Mouse (Mus musculus) thymus, postnatal 10 days (tissue): ENCODE data around the gene Noxo1.
"Not testable (repeated sequence)": the region's sequence is repeated elsewhere in the genome, so short reads cannot be mapped to it uniquely, and the experiment has no call there.

Experiments
- DNase-seq, 2 experiments: peaks; one replicate each; pipeline ENCODE4 v3.0.0; 2021; ENCODE audit warnings: low spot score in 2 of 2

Noxo1 gene

DNA sequence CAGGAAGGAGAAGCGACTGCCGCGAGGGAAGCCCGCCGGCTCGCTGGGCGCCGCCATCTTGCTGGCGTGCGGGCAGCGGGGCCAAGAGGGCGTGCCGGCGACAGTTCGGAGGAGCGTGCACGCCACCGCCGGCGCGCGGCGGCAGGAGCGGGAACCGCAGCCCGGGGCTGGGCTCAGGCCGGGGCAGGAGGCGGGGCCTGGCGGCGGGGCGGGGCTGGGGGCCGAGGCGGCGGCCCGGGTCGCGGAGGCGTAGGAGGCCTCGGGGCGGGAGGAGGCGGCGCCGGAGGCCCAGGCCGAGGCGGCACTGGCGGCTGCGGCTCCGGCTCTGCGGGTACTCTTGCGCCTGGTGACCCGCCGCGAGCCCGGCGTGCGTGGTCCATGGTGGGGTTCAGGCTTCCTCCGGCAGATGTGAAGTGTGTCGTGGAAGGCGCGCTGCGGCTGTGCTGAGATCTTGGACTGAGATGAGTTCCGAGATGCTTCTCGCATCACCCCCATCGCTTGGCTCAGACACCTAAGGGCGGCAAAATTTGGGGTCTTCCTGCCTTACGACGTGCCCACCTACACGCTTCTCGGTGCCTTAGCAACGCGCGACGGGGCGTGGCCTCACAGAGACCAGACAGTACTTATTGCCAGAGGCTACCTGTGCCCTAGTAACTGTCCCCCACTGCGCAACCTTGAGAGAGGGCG lies at the start of gene Noxo1, which contains the start of gene Gfer:
Noxo1 (plus strand) TSS at position 224 of the 687 bp plus-strand sequence.
Gfer (minus strand) TSS at position 146 of the 687 bp plus-strand sequence.
- DNase-seq: peak; percentile 71 to 84

GRCm38 (mm10) chr17:24646381-24646780 lies 49.7 kb upstream of the Noxo1 start:
- no peak for DNase-seq

DNA sequence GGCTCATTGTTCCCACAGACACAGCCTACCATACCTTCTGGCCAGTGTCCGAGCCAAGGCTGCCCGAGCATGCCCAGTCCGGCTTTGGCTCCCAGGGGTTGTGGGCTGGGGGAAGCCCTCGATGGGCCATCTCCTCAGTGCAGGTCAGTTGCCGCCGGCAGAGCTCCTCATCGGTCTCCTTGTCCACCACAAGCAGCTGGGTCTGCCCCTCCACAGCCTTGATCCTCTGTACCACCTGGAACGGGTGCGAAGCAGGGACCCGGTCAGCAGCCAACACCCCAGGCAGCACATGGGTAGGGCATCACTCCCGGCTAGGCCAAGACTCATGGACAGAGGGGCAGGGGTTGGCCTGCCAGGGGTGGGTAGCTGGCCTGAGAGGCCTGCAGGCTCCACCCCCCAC lies 48.5 kb upstream of the Noxo1 start:
- DNase-seq: no peak

- DNase-seq: no peak
Measured at GRCm38 (mm10) chr17:24648731-24649377, 47.2 kb upstream of the Noxo1 start.

DNA sequence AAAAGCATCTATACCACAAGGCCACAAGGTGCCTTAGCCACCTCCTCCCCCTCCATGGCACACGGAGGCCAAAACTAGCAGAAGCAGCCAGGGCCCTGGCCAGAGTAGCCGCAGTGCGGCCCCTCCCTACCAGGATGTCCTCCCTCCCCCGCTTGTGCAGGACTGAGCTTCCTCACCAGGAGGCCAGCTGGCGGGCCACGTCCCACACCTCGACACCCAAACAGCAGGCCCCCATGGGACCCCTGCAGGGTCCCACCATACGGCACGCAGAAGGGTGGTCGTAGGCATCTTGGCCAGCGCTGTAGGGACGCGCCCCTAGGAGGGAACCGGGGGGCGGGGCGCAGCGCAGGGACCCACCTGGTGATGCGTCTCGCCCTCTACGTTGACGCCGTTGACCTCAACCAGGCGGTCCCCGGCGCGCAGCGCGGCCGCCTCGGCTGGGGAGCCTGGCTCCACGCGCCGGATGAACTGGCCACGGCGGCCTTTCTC lies 46.4 kb upstream of the Noxo1 start:
- DNase-seq: no peak

DNA sequence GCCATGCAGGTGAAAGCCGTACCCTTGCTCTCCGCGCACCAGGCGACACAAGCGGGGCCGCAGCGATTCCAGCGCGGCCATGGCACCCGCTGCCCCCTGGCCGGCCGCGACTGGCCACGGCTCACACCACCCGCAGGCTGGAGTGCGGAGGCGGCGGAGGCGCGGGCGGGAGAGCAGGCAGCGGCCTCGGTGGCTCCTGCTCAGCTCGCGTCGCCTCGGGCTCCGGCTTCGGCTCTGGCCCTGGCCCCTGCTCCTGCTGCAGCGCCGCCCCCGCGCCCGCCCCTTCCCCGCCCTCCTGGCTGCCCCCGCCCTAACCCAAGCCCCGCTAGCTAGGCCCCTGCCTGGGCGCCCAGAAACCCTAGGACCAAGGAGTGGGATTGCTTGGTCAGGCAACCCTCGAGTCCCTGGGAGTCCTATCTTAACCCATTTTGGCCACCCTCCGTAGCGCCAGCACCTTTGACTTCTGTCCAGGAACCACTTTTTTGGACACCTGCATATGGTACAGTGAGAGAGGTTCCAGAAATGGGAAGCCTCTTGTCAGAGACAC lies 45.9 kb upstream of the Noxo1 start, which contains the start of gene Slc9a3r2:
Slc9a3r2 (minus strand) TSS at position 258 of the 547 bp plus-strand sequence.
- DNase-seq: no peak

GRCm38 (mm10) chr17:24650766-24651165 lies 45.3 kb upstream of the Noxo1 start:
- no peak for DNase-seq

GRCm38 (mm10) chr17:24651835-24652234 lies 44.2 kb upstream of the Noxo1 start:
- DNase-seq: no peak

GRCm38 (mm10) chr17:24653967-24654710 lies 41.9 kb upstream of the Noxo1 start:
- peak; percentile 29 to 75 for DNase-seq

- DNase-seq: no peak
Measured at GRCm38 (mm10) chr17:24654969-24655368, 41.1 kb upstream of the Noxo1 start.

GRCm38 (mm10) chr17:24658017-24658758 lies 37.8 kb upstream of the Noxo1 start, which contains the start of gene Npw:
Npw (minus strand) TSS chr17:24658457.
- DNase-seq: no peak

GRCm38 (mm10) chr17:24667011-24667410 lies 29.0 kb upstream of the Noxo1 start:
- DNase-seq: not testable (repeated sequence)

DNA sequence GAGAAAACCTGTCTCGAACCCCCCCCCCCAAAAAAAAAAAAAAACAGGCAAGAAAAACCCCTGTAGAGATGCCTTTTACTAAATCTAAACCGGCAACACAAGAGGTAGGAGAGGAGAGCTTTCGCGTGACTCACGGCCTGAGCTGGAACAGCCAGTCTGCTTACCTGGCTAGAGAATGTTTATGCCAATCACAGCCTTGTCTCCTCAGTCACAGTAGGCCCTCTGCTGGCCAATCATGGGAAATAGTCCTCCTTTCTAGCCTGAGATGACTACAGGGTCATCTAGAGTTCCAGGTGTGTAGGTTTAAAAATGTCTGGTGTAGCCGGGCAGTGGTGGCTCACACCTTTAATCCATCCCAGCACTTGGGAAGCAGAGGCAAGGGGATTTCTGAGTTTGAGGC lies 28.6 kb upstream of the Noxo1 start:
- DNase-seq: peak; percentile 27 to 60

DNA sequence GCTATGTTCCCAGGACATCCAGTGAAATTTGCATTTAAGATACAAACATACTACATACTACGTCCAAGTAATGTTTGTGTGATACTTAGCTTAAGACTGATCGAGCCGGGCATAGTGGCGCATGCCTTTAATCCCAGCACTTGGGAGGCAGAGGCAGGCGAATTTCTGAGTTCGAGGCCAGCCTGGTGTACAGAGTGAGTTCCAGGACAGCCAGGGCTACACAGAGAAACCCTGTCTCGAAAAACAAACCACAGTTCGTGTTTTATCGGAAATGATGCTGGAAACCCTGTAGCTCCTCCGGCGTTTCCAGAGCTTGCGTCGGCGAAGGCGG lies 26.9 kb upstream of the Noxo1 start:
- DNase-seq: not testable (repeated sequence)

- peak; percentile 90 to 97 for DNase-seq
Measured at GRCm38 (mm10) chr17:24669545-24670245, 26.3 kb upstream of the Noxo1 start, which contains the start of gene Zfp598. Zfp598 (plus strand) TSS chr17:24669687.

DNA sequence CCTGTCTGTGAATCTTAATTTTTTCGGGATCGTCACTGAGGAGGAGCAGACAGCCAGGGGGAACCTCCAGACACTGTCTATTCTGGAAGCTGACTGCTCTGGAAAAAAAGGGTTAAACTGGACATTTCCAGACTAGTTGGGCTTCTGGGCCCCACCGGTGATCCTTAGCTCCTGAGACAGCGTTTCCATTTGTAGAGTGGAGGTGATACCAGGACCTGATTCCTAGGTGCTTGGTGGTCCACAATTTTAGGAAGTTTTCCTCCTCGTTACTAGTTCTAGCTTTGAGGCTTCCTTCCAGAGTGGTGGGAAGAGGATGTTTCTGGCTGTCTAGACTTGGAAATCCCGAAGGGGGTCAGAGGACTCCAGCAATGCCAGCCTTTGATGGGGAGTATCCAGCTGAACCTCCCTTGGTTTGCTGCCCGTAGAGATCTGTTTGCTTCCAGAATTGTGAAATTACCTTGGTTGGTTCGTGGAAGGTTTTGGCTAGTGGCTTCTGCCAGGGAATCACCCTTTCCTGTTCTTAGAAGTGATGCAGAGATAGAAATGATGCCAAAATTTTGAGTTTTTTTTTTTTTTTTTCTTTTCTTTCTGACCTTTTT lies 25.7 kb upstream of the Noxo1 start:
- DNase-seq: no peak

- no peak for DNase-seq
Measured at GRCm38 (mm10) chr17:24671346-24671745, 24.7 kb upstream of the Noxo1 start.

- DNase-seq: no peak
Measured at GRCm38 (mm10) chr17:24672141-24672540, 23.9 kb upstream of the Noxo1 start.

GRCm38 (mm10) chr17:24674277-24674676 lies 21.8 kb upstream of the Noxo1 start:
- no peak for DNase-seq

- peak; percentile 53 to 77 for DNase-seq
Measured at GRCm38 (mm10) chr17:24676187-24676586, 19.8 kb upstream of the Noxo1 start.
